Mouse (Mus musculus) MEL (cell line): ENCODE measurements around the gene Ccdc40. TPM values are rescaled to one million over a fixed set of nuclear protein-coding genes. Genes with fewer than 3 reads are reported as not detected.

Source experiments
- DNase-seq: peaks from one replicate; pipeline ENCODE4 v3.0.0; 2011; ENCODE audit warnings: low read depth, low spot score
- H3K27ac ChIP-seq: 2 replicates; pipeline ENCODE4 v1.5.1; 2012; ENCODE audit warnings: low read depth, mild to moderate bottlenecking, control low read depth, low read length, moderate library complexity; ENCODE audit not compliant: control insufficient read depth
- H3K27me3 ChIP-seq, 2 experiments: fragments of 150-350 bp in 1 of 2; sonication (generic) in 1 of 2; 2 replicates each; pipeline ENCODE4 v1.6.1; 2012; ENCODE audit warnings: low read length in 2 of 2, mild to moderate bottlenecking in 2 of 2, improper control_type of control experiment in 1 of 2, moderate library complexity in 1 of 2; ENCODE audit not compliant: insufficient read depth in 2 of 2, control insufficient read depth in 1 of 2
- H3K36me3 ChIP-seq, 2 experiments: 2 replicates each; pipeline ENCODE4 v1.6.1; 2012 to 2014; ENCODE audit warnings: low read length in 2 of 2, improper control_type of control experiment in 1 of 2, inconsistent platforms in 1 of 2, mild to moderate bottlenecking in 1 of 2; ENCODE audit not compliant: insufficient read depth in 2 of 2, control insufficient read depth in 1 of 2
- H3K4me1 ChIP-seq, 2 experiments: fragments of 150-350 bp in 1 of 2; sonication (generic) in 1 of 2; 2 replicates each; pipeline ENCODE4 v1.6.1; 2012; ENCODE audit warnings: low read length in 2 of 2, improper control_type of control experiment in 1 of 2, mild to moderate bottlenecking in 1 of 2; ENCODE audit not compliant: insufficient read depth in 2 of 2, control insufficient read depth in 1 of 2
- H3K4me3 ChIP-seq, 2 experiments: fragments of 150-350 bp in 1 of 2; sonication (generic) in 1 of 2; 2 replicates each; pipeline ENCODE4 v1.5.1; 2012; ENCODE audit warnings: low read depth in 2 of 2, low read length in 2 of 2, mild to moderate bottlenecking in 2 of 2, moderate library complexity in 2 of 2, control low read depth in 1 of 2, improper control_type of control experiment in 1 of 2; ENCODE audit not compliant: control insufficient read depth in 1 of 2, insufficient read depth in 1 of 2
- H3K79me2 ChIP-seq: 2 replicates; pipeline ENCODE4 v1.6.1; 2012; ENCODE audit warnings: mild to moderate bottlenecking, low read length, moderate library complexity; ENCODE audit not compliant: control insufficient read depth, poor library complexity, insufficient read depth
- H3K9ac ChIP-seq: 2 replicates; pipeline ENCODE4 v1.6.1; 2012; ENCODE audit warnings: low read depth, mild to moderate bottlenecking, control low read depth, low read length, moderate library complexity; ENCODE audit not compliant: control insufficient read depth, poor library complexity, severe bottlenecking
- H3K9me3 ChIP-seq: fragments of 150-350 bp; sonication (generic); replicated peaks from 2 replicates; pipeline ENCODE4 v1.6.1; 2012; ENCODE audit warnings: mild to moderate bottlenecking, low read length, improper control_type of control experiment, moderate library complexity; ENCODE audit not compliant: insufficient read depth
- BHLHE40 ChIP-seq: IDR thresholded peaks from 2 replicates; pipeline ENCODE4 v1.6.1; 2012; ENCODE audit warnings: low read depth, mild to moderate bottlenecking, inconsistent platforms, low read length, improper control_type of control experiment, borderline replicate concordance
- CHD1 ChIP-seq: IDR thresholded peaks from 2 replicates; pipeline ENCODE4 v1.6.1; 2012; ENCODE audit warnings: low read depth, mild to moderate bottlenecking, inconsistent platforms, low read length, improper control_type of control experiment
- CHD2 ChIP-seq: IDR thresholded peaks from 2 replicates; pipeline ENCODE4 v1.6.1; 2011; ENCODE audit warnings: low read length, improper control_type of control experiment
- CTCF ChIP-seq, 3 experiments: IDR thresholded peaks in 2 of 3; conservative IDR thresholded peaks in 1 of 3; 2 replicates each; pipeline ENCODE4 v1.5.1; 2011 to 2012; ENCODE audit warnings: low read length in 3 of 3, low read depth in 2 of 3, mild to moderate bottlenecking in 2 of 3, improper control_type of control experiment in 1 of 3, inconsistent platforms in 1 of 3, mixed read lengths in 1 of 3, moderate library complexity in 1 of 3; ENCODE audit not compliant: control insufficient read depth in 1 of 3, insufficient read depth in 1 of 3, poor library complexity in 1 of 3, severe bottlenecking in 1 of 3
- E2F4 ChIP-seq: IDR thresholded peaks from 2 replicates; pipeline ENCODE4 v1.6.1; 2011; ENCODE audit warnings: low read depth, low read length, improper control_type of control experiment, borderline replicate concordance
- ELF1 ChIP-seq: IDR thresholded peaks from 2 replicates; pipeline ENCODE4 v1.6.1; 2014; ENCODE audit warnings: low read depth, mild to moderate bottlenecking, inconsistent platforms, low read length, improper control_type of control experiment, moderate library complexity
- EP300 ChIP-seq, 2 experiments: IDR thresholded peaks; 2 replicates each; pipeline ENCODE4 v1.6.1; 2011; ENCODE audit warnings: improper control_type of control experiment in 2 of 2, low read length in 2 of 2, low read depth in 1 of 2, mild to moderate bottlenecking in 1 of 2
- ETS1 ChIP-seq: IDR thresholded peaks from 2 replicates; pipeline ENCODE4 v1.6.1; 2012; ENCODE audit warnings: low read depth, mild to moderate bottlenecking, inconsistent platforms, low read length, improper control_type of control experiment, moderate library complexity
- GABPA ChIP-seq: IDR thresholded peaks from 2 replicates; pipeline ENCODE4 v1.6.1; 2012; ENCODE audit warnings: low read depth, mild to moderate bottlenecking, inconsistent platforms, low read length, improper control_type of control experiment, moderate library complexity
- GATA1 ChIP-seq: IDR thresholded peaks from 2 replicates; pipeline ENCODE4 v1.6.1; 2011; ENCODE audit warnings: low read depth, low read length, improper control_type of control experiment
- KAT2A ChIP-seq: conservative IDR thresholded peaks from 2 replicates; pipeline ENCODE4 v1.6.1; 2012; ENCODE audit warnings: low read depth, low read length, improper control_type of control experiment, inconsistent platforms
- MAFK ChIP-seq: IDR thresholded peaks from 2 replicates; pipeline ENCODE4 v1.6.1; 2011; ENCODE audit warnings: low read depth, mild to moderate bottlenecking, low read length, improper control_type of control experiment, borderline replicate concordance
- MAX ChIP-seq: IDR thresholded peaks from 2 replicates; pipeline ENCODE4 v1.6.1; 2011; ENCODE audit warnings: low read length, improper control_type of control experiment
- MAZ ChIP-seq: IDR thresholded peaks from 2 replicates; pipeline ENCODE4 v1.6.1; 2012; ENCODE audit warnings: low read depth, mild to moderate bottlenecking, inconsistent platforms, low read length, improper control_type of control experiment
- MXI1 ChIP-seq: IDR thresholded peaks from 2 replicates; pipeline ENCODE4 v1.6.1; 2011; ENCODE audit warnings: mild to moderate bottlenecking, low read depth, low read length, improper control_type of control experiment
- MYB ChIP-seq: IDR thresholded peaks from 2 replicates; pipeline ENCODE4 v1.6.1; 2011; ENCODE audit warnings: mild to moderate bottlenecking, low read depth, low read length, improper control_type of control experiment
- MYC ChIP-seq: IDR thresholded peaks from 2 replicates; pipeline ENCODE4 v1.6.1; 2011; ENCODE audit warnings: low read depth, mild to moderate bottlenecking, low read length, improper control_type of control experiment, moderate library complexity
- NELFE ChIP-seq: IDR thresholded peaks from 2 replicates; pipeline ENCODE4 v1.6.1; 2011; ENCODE audit warnings: low read depth, low read length, improper control_type of control experiment
- NRF1 ChIP-seq: IDR thresholded peaks from 2 replicates; pipeline ENCODE4 v1.6.1; 2014; ENCODE audit warnings: low read depth, mild to moderate bottlenecking, inconsistent platforms, low read length, improper control_type of control experiment, moderate library complexity; ENCODE audit not compliant: poor library complexity, insufficient read depth, severe bottlenecking
- POLR2A ChIP-seq, 2 experiments: IDR thresholded peaks; 2 replicates each; pipeline ENCODE4 v1.6.1; 2011 to 2012; ENCODE audit warnings: low read length in 2 of 2, mild to moderate bottlenecking in 2 of 2, control low read depth in 1 of 2, improper control_type of control experiment in 1 of 2, low read depth in 1 of 2, moderate library complexity in 1 of 2; ENCODE audit not compliant: control insufficient read depth in 1 of 2, insufficient read depth in 1 of 2, poor library complexity in 1 of 2
- POLR2AphosphoS2 ChIP-seq: IDR thresholded peaks from 2 replicates; pipeline ENCODE4 v1.6.1; 2011; ENCODE audit warnings: low read length, improper control_type of control experiment
- POLR2AphosphoS5 ChIP-seq: IDR thresholded peaks from 2 replicates; pipeline ENCODE4 v1.6.1; 2012; ENCODE audit warnings: low read depth, borderline replicate concordance, mild to moderate bottlenecking, inconsistent platforms, low read length, moderate library complexity, mixed read lengths
- RAD21 ChIP-seq: IDR thresholded peaks from 2 replicates; pipeline ENCODE4 v1.6.1; 2011; ENCODE audit warnings: mild to moderate bottlenecking, low read depth, low read length, improper control_type of control experiment
- RCOR1 ChIP-seq: IDR thresholded peaks from 2 replicates; pipeline ENCODE4 v1.6.1; 2012; ENCODE audit warnings: low read depth, mild to moderate bottlenecking, inconsistent platforms, low read length, improper control_type of control experiment
- SIN3A ChIP-seq: IDR thresholded peaks from 2 replicates; pipeline ENCODE4 v1.6.1; 2012; ENCODE audit warnings: low read length, improper control_type of control experiment, inconsistent platforms
- TAL1 ChIP-seq: IDR thresholded peaks from 2 replicates; pipeline ENCODE4 v1.6.1; 2012; ENCODE audit warnings: mild to moderate bottlenecking, inconsistent platforms, low read length, moderate library complexity, mixed read lengths
- TBP ChIP-seq: IDR thresholded peaks from 2 replicates; pipeline ENCODE4 v1.8.0; 2011; ENCODE audit warnings: low read depth, low read length, improper control_type of control experiment
- TCF12 ChIP-seq: IDR thresholded peaks from 2 replicates; pipeline ENCODE4 v1.6.1; 2014; ENCODE audit warnings: low read depth, mild to moderate bottlenecking, inconsistent platforms, low read length, improper control_type of control experiment, moderate library complexity
- UBTF ChIP-seq: IDR thresholded peaks from 2 replicates; pipeline ENCODE4 v1.6.1; 2012; ENCODE audit warnings: low read depth, mild to moderate bottlenecking, inconsistent platforms, low read length, improper control_type of control experiment, moderate library complexity, borderline replicate concordance; ENCODE audit not compliant: insufficient read depth
- USF1 ChIP-seq: IDR thresholded peaks from 2 replicates; pipeline ENCODE4 v1.6.1; 2014; ENCODE audit warnings: low read depth, mild to moderate bottlenecking, inconsistent platforms, low read length, improper control_type of control experiment, moderate library complexity
- USF2 ChIP-seq, 2 experiments: IDR thresholded peaks; 2 replicates each; pipeline ENCODE4 v1.6.1; 2011 to 2012; ENCODE audit warnings: improper control_type of control experiment in 2 of 2, low read length in 2 of 2, borderline replicate concordance in 1 of 2, inconsistent platforms in 1 of 2, low read depth in 1 of 2, mild to moderate bottlenecking in 1 of 2; ENCODE audit not compliant: insufficient read depth in 1 of 2
- ZC3H11A ChIP-seq: IDR thresholded peaks from 2 replicates; pipeline ENCODE4 v1.6.1; 2012; ENCODE audit warnings: low read depth, mild to moderate bottlenecking, inconsistent platforms, low read length, improper control_type of control experiment
- ZKSCAN1 ChIP-seq: IDR thresholded peaks from 2 replicates; pipeline ENCODE4 v1.6.1; 2012; ENCODE audit warnings: low read depth, mild to moderate bottlenecking, inconsistent platforms, low read length, improper control_type of control experiment, moderate library complexity
- ZMIZ1 ChIP-seq: IDR thresholded peaks from 2 replicates; pipeline ENCODE4 v1.6.1; 2012; ENCODE audit warnings: low read depth, mild to moderate bottlenecking, inconsistent platforms, low read length, improper control_type of control experiment, moderate library complexity
- ZNF384 ChIP-seq: IDR thresholded peaks from 2 replicates; pipeline ENCODE4 v1.6.1; 2012; ENCODE audit warnings: low read depth, mild to moderate bottlenecking, inconsistent platforms, low read length, improper control_type of control experiment
- polyA plus RNA-seq, 2 experiments: library from polyadenylated mRNA; stranded (reverse) in 1 of 2; unstranded in 1 of 2; fragments of >175 nt in 1 of 2; fragments of >200 nt in 1 of 2; gene quantifications; 2 replicates each; pipeline versions ENCODE4 v1.2.1 to v1.2.4; 2012; ENCODE audit warnings: low replicate concordance in 2 of 2, low read depth in 1 of 2; ENCODE audit not compliant: insufficient read length in 2 of 2, insufficient read depth in 1 of 2, missing spikeins in 1 of 2
- total RNA-seq: library from RNA; depleted of rRNA; stranded (reverse); fragments of 300-350 nt; gene quantifications from 2 replicates; pipeline ENCODE4 v1.2.3, GENCODE M21; 2012

Gene Ccdc40
- total and polyA plus RNA-seq, 3 experiments: 0.46 to 1.9 TPM; not detected in 1

GRCm38 (mm10) chr11:119267768-119268556 is 39.6 kb downstream of the Ccdc40 start, which contains the start of gene Gaa:
TSS of gene Gaa (plus strand) at chr11:119267887.
- Histone ChIP-seq H3K9ac (peak within 1 kb of the TSS; percentile 67), H3K9me3 (no peaks in the 10 kb centered on the region), H3K36me3 (peaks cover 0 to 6% of the 10 kb centered on the region in 2 experiments; a peak in 1 of 4 replicates), H3K79me2 (peaks cover 6% of the 10 kb centered on the region), H3K4me3 (peak within 1 kb of the TSS; percentile 62 to 87), H3K4me1 (peaks cover 3 to 20% of the 10 kb centered on the region in 2 experiments), H3K27ac (peak within 1 kb of the TSS; percentile 20), H3K27me3 (no peaks in the 10 kb centered on the region)
- peak; percentile 99 for DNase-seq
- TF ChIP-seq TBP: peak; percentile 57; the same call in 1 of the 2 replicates
- TF ChIP-seq NELFE: peak; percentile 50
- peak; percentile 77 for TF ChIP-seq TCF12
- TF ChIP-seq CHD2: no peak
- TF ChIP-seq ETS1: peak; percentile 78
- peak; percentile 61 to 68; a peak in 3 of 4 replicates for TF ChIP-seq POLR2A (IDR thresholded peaks at IDR 0.05; ENCODE audit: control insufficient read depth in 1 of 2, insufficient read depth in 1 of 2, low read depth in 1 of 2, low read length in 2 of 2, poor library complexity in 1 of 2)
- TF ChIP-seq GATA1: peak; percentile 33; the same call in 1 of the 2 replicates
- TF ChIP-seq POLR2AphosphoS2: peak; percentile 61; the same call in 1 of the 2 replicates
- TF ChIP-seq GABPA: 0 out of 2 replicates have a peak, but pooled peaks have one; percentile 42
- TF ChIP-seq E2F4: no peak
- no peak for TF ChIP-seq MYB
- TF ChIP-seq KAT2A: no peak
- TF ChIP-seq MYC: peak; percentile 84
- TF ChIP-seq USF2 (IDR thresholded peaks at IDR 0.05; ENCODE audit: borderline replicate concordance in 1 of 2, insufficient read depth in 1 of 2, low read depth in 1 of 2, low read length in 2 of 2): peak; percentile 86 to 93
- TF ChIP-seq CTCF (IDR thresholded peaks at IDR 0.05 in 2 of 3, conservative IDR thresholded peaks at IDR 0.05 in 1 of 3; ENCODE audit: control insufficient read depth in 1 of 3, insufficient read depth in 1 of 3, low read depth in 2 of 3, low read length in 3 of 3, poor library complexity in 1 of 3, severe bottlenecking in 1 of 3): peak; percentile 93 to 99 (median 99)
- peak; percentile 85 for TF ChIP-seq BHLHE40
- no peak for TF ChIP-seq MAFK
- no peak for TF ChIP-seq TAL1
- no peak for TF ChIP-seq POLR2AphosphoS5
- TF ChIP-seq ZC3H11A: no peak
- peak; percentile 86 for TF ChIP-seq SIN3A
- TF ChIP-seq MXI1: peak; percentile 96
- TF ChIP-seq ELF1: peak; percentile 23; the same call in 1 of the 2 replicates
- peak; percentile 98 for TF ChIP-seq USF1
- no peak for TF ChIP-seq ZKSCAN1
- TF ChIP-seq CHD1: no peak
- TF ChIP-seq ZNF384: no peak
- TF ChIP-seq RAD21: peak; percentile 53
- peak; percentile 98 for TF ChIP-seq MAX
- TF ChIP-seq UBTF: no peak
- peak; percentile 53; the same call in 1 of the 2 replicates for TF ChIP-seq NRF1
- TF ChIP-seq EP300 (IDR thresholded peaks at IDR 0.05; ENCODE audit: low read depth in 1 of 2, low read length in 2 of 2): peak; percentile 14 to 38; a peak in 3 of 4 replicates
- 0 out of 2 replicates have a peak, but pooled peaks have one; percentile 7 for TF ChIP-seq MAZ
- peak; percentile 30; the same call in 1 of the 2 replicates for TF ChIP-seq ZMIZ1
- peak; percentile 23; the same call in 1 of the 2 replicates for TF ChIP-seq RCOR1
